Mouse (Mus musculus): ENCODE data around the gene Marveld1. TPM values are rescaled to one million over a fixed set of nuclear protein-coding genes. Genes with fewer than 3 reads are reported as not detected.

Marveld1 gene
- total RNA-seq, 2 experiments from 2014 or later: 22.2 to 24.0 TPM

DNA sequence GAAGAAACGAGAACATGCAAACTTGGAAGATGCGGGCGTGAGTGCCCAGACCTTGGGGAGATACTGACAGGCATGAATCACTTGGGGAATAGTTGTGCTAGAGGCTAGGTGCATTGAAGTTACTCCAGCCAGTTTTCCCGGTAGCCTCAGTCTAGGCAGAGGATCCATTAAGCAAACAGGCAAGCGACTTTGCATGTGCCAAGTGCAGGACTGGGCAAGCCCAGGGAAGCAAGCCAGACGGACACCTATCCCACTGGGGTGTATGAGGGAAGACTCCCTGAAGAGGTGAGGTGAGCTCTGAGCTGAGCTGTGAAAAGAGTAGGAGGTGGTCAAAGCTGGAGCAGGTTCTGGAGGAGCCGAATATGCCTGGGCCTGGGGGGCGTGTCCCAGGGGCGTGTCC lies 20.3 kb downstream of the Marveld1 start:
- intact Hi-C loops (cut with DNase I): loop anchor here (5.0 kb wide), 3 partner anchors 35 to 130 kb away; partner anchors contain the start of genes Ankrd2 and Pi4k2a
- DNase-seq: no peak

DNA sequence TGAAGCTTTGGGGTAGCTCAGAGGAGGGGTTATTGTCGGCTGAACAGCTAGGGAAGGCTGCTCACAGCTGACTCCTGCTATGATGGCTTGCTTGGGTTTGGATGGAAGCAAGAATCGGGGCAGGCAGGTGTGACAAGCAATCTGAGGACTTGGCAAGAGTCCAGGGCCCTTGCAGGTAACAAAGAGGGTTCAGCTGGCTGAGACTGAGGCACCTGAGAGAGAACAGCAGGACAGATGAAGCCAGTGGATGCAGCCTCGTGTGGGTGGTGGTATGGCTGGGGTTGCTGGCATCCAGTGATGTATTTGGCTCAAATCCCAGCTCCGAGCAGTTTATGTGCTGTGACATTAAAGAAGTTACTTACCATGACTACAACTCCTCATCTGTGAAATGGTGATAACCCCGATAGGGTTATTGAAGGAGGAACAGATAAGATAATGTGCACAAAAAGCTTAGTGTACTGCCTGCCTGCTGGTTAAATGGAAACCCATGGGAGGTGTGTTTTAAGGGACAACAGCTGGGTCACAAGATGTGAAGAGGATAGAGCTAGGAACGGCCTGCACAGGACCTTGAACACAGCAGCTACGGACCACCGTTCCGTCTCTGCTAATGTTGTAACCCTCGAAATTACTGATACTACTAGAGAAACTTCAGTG lies 22.2 kb downstream of the Marveld1 start:
- intact Hi-C loops (cut with DNase I): loop anchor here (5.0 kb wide), 3 partner anchors 37 to 132 kb away; partner anchors contain the start of genes Ankrd2 and Pi4k2a
- DNase-seq: no peak

DNA sequence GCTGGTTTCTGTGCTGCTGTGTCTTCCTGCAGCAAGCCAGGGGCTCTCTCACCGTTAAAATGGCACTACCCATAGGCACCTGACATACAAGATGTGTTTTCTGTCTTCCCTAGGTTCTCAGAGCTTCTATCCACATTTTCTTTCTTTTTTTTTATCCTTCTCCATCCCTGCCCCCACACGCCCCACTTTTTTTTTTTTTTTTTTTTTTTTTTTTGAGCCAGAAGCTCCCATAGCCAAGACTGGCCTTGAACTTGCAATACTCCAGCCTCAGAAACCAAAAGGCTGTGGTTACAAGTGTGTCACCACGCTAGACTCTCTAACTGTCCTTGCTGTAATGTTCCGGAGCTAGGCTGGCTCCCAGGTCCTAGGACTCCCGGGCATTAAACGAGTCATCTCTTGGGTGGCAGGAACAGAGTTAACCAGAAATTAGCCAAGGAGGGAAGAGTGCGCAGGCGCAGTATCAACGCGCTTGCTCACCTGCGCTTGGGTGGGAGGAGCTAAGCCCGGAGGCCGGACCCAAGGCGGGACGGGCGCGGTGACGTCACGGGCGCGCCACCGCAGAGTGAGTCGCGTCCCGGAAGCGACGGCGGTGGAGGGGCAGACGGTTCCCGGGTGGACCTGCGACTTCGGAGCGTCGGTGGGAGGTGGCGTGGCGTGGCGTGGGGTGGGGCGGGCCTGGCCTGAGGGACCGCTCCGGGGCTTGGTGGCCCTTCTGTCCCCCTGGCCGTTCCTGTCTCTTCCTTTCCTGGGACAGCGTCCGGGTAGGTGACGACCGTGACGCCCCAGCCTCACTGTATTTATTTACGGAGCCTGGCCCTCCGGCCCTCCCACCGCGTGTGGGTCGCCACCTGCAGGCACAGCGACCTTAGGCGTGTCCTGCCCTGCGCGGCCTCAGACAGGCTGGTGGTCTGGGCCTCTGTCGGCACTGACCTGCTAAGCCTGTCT lies 23.1 kb downstream of the Marveld1 start:
- intact Hi-C loops (cut with DNase I): no loop called here
- peak; percentile 89 to 92 for DNase-seq

DNA sequence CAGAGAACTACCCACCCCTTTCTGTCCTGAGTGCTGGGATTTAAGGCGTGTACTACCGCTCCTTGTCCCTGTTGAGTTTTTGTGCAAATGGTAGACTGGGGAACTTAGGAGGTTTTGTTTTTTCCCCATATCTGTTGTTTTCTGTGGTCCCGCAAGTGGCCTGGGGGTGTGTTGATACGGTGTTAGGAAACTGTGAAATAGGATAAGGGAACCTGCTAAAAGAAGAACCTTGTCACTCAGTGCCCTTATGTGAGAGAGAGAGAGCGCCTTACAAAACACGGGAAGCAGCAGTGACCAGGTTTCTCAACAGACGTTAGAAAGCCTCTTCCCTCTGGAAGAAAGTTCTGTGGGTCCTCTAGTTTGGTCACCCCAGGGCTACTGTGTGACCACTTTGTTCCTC lies 29.6 kb downstream of the Marveld1 start:
- intact Hi-C loops (cut with DNase I): no loop called here
- no peak for DNase-seq

DNA sequence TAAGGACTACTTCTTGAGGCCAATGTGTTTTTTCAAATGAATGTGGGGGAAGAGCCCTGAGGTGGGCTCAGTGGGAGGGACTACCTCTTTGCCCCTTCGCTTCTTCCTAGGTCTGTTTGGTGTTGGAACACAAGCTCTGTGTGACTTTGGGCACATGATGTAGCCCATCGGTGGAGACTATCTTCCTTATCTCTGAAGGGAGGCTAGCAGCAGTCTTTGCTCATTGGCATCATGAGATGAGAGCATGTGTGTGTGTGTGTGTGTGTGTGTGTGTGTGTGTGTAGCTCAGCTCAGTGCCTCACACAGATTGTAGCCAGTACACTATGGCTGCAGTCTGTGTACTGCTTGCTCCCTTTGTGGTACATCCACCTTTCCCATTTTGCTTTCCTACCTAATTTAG lies 30.3 kb downstream of the Marveld1 start:
- intact Hi-C loops (cut with DNase I): no loop called here
- no peak for DNase-seq

DNA sequence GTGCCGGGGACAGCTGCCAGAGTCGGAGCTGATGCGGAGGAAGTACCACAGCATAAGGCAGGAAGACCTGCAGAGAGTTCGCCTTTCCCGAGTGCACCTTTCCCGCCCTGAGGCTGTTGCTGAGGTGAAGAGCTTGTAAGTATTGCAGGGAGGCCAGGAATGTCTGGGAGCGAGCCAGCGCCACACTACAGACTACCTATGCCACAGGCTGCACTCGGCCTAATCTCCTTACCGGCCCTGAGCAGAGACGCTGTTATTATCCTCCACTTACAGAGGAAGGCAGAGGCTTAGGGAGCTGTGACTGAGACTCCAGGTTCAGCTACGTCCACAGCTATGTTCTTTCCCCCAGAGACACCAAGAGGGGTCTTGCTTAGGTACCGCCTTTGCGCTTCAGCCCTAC lies 32.2 kb downstream of the Marveld1 start:
- intact Hi-C loops (cut with DNase I): no loop called here

DNA sequence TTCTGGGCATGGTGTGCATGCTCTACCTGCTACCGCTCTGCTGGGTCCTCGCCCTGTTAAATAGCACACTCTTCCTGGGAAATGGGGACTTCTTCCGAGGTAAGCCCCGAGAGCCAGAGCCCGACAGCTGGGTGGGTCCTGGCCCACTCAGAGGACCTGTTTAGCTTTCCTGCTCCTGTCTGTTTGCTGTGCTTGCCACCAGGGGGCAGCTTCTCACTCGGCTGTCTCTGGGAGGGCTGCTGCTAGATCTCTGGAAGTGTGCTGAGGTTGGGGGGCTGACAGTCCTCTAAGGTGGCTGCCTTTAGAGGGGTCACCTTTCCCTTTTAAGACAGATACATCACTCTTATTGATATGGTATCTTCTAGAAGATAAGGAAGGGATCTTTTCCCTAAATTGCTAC lies 35.5 kb downstream of the Marveld1 start:
- intact Hi-C loops (cut with DNase I): no loop called here
- DNase-seq: no peak

More for the DNA sequence above, 32.2 kb downstream of the Marveld1 start:
- DNase-seq: no peak

DNA sequence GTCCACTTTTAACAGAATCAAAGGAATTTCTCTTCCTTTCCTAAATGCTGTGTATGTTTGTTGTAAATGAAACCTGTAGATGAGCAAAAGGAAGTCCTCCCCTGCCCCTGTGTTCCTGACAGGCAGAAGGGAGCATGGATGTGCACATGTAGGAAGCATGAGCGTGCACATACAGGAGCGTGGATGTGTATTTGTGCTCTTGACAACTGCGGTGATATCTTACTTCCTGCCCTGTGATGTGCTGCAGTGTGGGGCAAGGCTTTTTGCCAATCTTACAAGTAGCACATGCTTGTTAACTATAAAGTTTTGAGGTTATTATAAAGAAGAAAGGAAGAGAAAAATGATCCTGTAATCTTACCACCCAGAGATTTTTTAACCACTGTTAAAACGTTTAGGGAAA lies 42.5 kb downstream of the Marveld1 start:
- intact Hi-C loops (cut with DNase I): loop anchor here (1.0 kb wide), 1 partner anchor 83 kb away; no protein-coding TSS in a partner anchor
- no peak for DNase-seq

DNA sequence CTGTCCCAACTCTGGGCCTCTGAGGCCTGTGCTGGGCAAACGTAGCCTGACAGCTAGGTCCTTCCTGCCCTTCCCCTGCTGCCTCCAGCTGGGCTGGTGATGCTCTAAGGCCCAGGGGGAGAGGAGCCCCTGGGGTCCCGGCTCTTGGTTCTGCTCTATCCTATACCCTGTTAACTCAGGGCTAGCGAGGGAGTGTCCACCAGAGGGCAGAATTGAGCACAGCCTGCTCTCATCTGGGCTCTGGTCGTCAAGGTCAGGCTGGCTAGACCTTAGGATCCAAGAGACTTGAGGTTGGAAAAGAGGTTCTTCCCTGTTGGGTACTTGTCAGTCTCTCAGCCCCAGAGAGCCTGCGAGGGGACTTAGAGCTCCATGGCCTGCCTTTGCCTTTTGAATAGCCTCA lies 43.3 kb downstream of the Marveld1 start:
- peak; percentile 57 to 61 for DNase-seq
- intact Hi-C loops (cut with DNase I): loop anchor here (1.0 kb wide), 1 partner anchor 82 kb away; no protein-coding TSS in a partner anchor

DNA sequence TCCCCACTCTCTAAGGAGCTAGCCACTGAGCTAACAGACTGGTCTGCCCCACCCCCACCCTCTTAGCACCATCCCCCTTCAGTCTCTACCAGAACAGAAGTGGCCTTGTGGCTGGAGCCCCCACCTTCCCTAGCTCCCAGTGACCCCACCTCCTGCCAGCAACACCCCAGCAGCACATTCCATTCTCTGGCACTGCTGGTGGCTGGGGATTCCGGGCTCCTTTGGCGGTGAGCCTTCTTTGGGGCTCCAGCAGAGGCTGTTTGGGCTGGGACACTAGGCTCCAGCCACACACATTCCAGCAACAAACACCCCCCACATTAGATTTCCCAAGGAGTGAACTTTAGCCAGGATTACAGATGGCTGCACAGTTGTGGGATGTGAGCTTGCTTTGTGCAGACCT lies 46.1 kb downstream of the Marveld1 start:
- intact Hi-C loops (cut with DNase I): no loop called here
- DNase-seq: no peak

DNA sequence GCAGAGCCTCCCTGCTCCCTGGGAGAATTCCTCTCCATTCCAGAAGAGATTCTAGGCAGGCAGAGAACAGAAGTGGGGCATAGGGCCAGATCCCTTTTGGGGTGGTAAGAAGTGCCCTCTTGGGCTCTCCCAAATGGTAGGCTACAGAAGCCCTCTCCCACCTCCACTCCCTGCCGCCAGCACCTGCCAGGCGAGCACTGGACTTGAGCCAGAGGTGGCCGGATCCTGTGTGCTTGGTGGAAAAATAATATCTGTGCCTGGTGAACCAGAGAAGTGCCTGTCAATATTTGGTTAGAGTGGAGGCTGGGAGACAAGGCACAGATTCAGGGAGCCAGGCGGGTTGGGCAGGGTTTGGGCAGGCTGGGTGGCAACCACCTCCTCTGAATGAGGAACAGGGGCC lies 49.2 kb downstream of the Marveld1 start:
- DNase-seq: no peak
- intact Hi-C loops (cut with DNase I): no loop called here

DNA sequence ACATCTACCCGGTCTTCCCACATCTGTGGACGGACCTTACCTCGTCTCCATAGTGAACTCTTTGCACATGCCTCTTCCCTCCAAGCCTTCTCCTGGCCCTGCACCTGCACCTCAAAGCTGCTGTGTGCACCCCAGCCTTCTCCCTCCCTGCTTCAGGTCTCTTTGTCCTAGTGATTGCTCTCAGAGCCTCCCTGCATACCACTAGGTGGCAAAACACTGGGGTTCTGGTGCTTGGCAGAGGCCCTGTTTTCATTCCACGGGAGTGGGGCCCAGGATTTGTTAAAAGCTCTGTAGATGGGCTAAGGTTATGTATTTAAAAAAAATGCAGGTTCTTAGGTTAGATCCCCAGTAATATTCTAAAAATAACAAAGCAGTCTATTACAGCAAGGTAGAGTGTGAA lies 49.9 kb downstream of the Marveld1 start:
- DNase-seq: no peak
- intact Hi-C loops (cut with DNase I): no loop called here

DNA sequence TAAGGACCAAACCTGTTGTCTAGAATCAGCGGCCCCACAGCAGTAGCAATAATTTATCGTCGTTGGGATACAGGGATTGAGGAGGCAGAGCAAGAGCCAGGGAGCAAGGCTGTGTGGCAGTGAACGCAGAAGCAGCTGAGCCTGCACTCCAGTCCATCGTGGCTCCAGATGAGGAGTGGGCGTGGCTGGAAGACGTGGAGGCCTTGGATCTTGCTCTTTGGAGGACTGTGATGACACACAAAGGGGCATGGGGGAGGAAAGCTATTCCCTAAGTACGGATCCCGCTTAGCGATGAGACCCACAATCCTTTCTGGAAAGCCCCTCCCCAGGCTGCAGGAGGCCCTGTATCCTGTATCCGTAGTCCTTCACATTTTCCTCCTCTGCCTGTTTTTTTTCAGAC lies 50.8 kb downstream of the Marveld1 start:
- intact Hi-C loops (cut with DNase I): no loop called here
- no peak for DNase-seq

Other genes starting within 250 kb of the Marveld1 start
- 10 to 100 TPM; 91.8 to 93.2 TPM for gene Pgam1, start 235.5 kb upstream of the Marveld1 start, total RNA-seq (2021)
- gene Exosc1, start 214.0 kb upstream of the Marveld1 start, total RNA-seq (2021): 10 to 100 TPM; 12.9 to 14.0 TPM
- 10 to 100 TPM; 16.2 to 17.4 TPM for gene Zdhhc16, start 213.9 kb upstream of the Marveld1 start, total RNA-seq (2021)
- 10 to 100 TPM; 17.3 to 18.0 TPM for gene Mms19, start 166.2 kb upstream of the Marveld1 start, total RNA-seq (2021)
- gene Ubtd1, start 165.6 kb upstream of the Marveld1 start, total RNA-seq (2021): 10 to 100 TPM; 19.6 to 21.2 TPM
- gene Ankrd2, start 111.4 kb upstream of the Marveld1 start, total RNA-seq (2021): under 1 TPM; 0.24 to 0.36 TPM
- gene Hoga1, start 101.8 kb upstream of the Marveld1 start, total RNA-seq (2021): 1 to 10 TPM; 1.4 to 1.7 TPM
- gene 4933411K16Rik, start 95.2 kb upstream of the Marveld1 start, total RNA-seq (2021): not detected
- 1 to 10 TPM; 2.5 to 2.9 TPM for gene Morn4, start 61.0 kb upstream of the Marveld1 start, total RNA-seq (2021)
- gene Pi4k2a, start 56.9 kb upstream of the Marveld1 start, total RNA-seq (2021): 10 to 100 TPM; 19.6 to 25.4 TPM
- 10 to 100 TPM; 11.0 to 11.3 TPM for gene Avpi1, start 18.3 kb upstream of the Marveld1 start, total RNA-seq (2021)
- gene Zfyve27, start 16.6 kb downstream of the Marveld1 start, total RNA-seq (2021): 10 to 100 TPM; 25.6 to 25.8 TPM
- 1 to 10 TPM; 5.1 to 5.3 TPM for gene Sfrp5, start 54.9 kb downstream of the Marveld1 start, total RNA-seq (2021)
- under 1 TPM; 0.49 to 0.97 TPM for gene Golga7b, start 100.2 kb downstream of the Marveld1 start, total RNA-seq (2021)